ENCODE assay signal across 1 mouse cellular context in the genomic region with DNA sequence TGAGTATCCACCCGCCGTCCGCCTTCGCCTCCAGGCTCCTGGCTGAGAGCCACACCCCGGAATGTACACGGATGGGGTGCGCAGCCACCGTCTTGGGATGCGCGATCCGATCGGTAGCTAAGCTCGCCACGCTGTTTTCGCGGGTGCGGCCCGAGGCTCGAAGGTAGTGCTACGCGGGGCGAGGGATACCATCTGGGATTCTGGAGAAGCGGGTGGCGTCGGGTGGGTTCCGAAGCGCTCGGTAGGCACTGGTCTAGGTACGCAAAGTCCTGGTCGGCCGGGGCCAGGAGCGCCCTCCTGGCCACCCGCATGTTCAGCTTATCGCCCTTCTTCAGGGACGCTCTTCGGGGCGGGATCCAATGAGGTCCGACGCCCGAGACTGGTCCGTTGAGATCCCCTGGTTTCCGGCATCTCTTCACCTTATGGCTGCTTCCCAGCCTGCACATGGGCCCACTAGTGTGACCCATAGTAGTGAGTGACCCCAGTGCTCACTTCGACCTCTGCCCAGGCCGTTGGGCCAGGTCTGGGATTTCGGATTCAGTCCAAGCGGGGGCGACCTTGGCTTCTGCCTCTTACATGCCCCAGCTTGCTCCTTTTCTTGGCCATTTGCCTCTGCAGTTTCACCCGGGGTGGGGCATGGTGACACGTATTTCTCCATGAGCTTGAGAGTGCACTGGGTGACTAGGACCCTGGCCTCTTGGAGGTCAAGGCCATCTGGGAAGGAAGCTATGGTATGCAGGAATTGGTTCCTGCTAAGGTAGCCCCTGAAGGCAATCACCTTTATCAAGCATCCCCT.
TF ChIP-seq lines count a peak whose summit lies in the region.

No protein-coding gene starts in this region.

TF ChIP-seq in ES-E14, 5 proteins besides CTCF, POLR2A, EP300 and RAD21:
- TF ChIP-seq ZNF384 (IDR thresholded peaks at IDR 0.05; ENCODE audit: low read depth, low read length) (no peak), HCFC1 (IDR thresholded peaks at IDR 0.05; ENCODE audit: borderline replicate concordance, insufficient read depth, low read length) (no peak), ZC3H11A (IDR thresholded peaks at IDR 0.05; ENCODE audit: borderline replicate concordance, low read depth, low read length) (no peak)
